Mouse (Mus musculus) limb, embryonic 11.5 days (tissue): ENCODE measurements around the gene Fam169b. TPM values are rescaled to one million over a fixed set of nuclear protein-coding genes. Genes with fewer than 3 reads are reported as not detected.

ENCODE experiments used
- ATAC-seq: fragments of 200-750 bp; cut with Nextera tagmentation; 2 replicates; pipeline ENCODE4 v1.8.0; 2017; ENCODE audit warnings: low read depth; ENCODE audit not compliant: insufficient number of reproducible peaks, low FRiP score, low TSS enrichment
- DNase-seq: peaks from one replicate; pipeline ENCODE4 v3.0.0-alpha.2; 2015; ENCODE audit warnings: low spot score
- H3K27ac ChIP-seq: fragments of 300-500 bp; sonication (generic); replicated peaks from 2 replicates; pipeline ENCODE4 v1.5.1; 2014; ENCODE audit warnings: low read depth, mild to moderate bottlenecking, low read length
- H3K27me3 ChIP-seq: fragments of 300-500 bp; sonication (generic); 2 replicates; pipeline ENCODE4 v1.6.1; 2014; ENCODE audit warnings: mild to moderate bottlenecking, low read length, mixed read lengths; ENCODE audit not compliant: control insufficient read depth, insufficient read depth
- H3K36me3 ChIP-seq: fragments of 300-500 bp; sonication (generic); 2 replicates; pipeline ENCODE4 v1.6.1; 2014; ENCODE audit warnings: mild to moderate bottlenecking, low read length, moderate library complexity, mixed read lengths; ENCODE audit not compliant: control insufficient read depth, insufficient read depth
- H3K4me1 ChIP-seq: fragments of 300-500 bp; sonication (generic); 2 replicates; pipeline ENCODE4 v1.6.1; 2014; ENCODE audit warnings: low read length, mixed read lengths; ENCODE audit not compliant: control insufficient read depth, insufficient read depth
- H3K4me2 ChIP-seq: fragments of 300-500 bp; sonication (generic); 2 replicates; pipeline ENCODE4 v1.6.1; 2014; ENCODE audit warnings: low read depth, mild to moderate bottlenecking, moderate library complexity; ENCODE audit not compliant: severe bottlenecking
- H3K4me3 ChIP-seq: fragments of 300-500 bp; sonication (generic); 2 replicates; pipeline ENCODE4 v1.5.1; 2014; ENCODE audit warnings: low read depth, low read length
- H3K9ac ChIP-seq: fragments of 300-500 bp; sonication (generic); 2 replicates; pipeline ENCODE4 v1.6.1; 2014; ENCODE audit warnings: mild to moderate bottlenecking, low read length
- H3K9me3 ChIP-seq: fragments of 300-500 bp; sonication (generic); 2 replicates; pipeline ENCODE4 v1.6.1; 2016; ENCODE audit warnings: low read length; ENCODE audit not compliant: control insufficient read depth
- WGBS: fragments of 180-500 bp; shearing (Covaris S2); extraction: QIAGEN DNeasy Blood & Tissue Kit; methylation state at CpG from one replicate; pipeline ENCODE4 v1.1.7; 2014; 5-methylcytosine and 5-hydroxymethylcytosine counted together
- polyA plus RNA-seq: library from polyadenylated mRNA; unstranded; fragments of >200 nt; fragmentation: Nextera tagmentation; extraction: Ambion mirVana; gene quantifications from 2 replicates; pipeline ENCODE4 v1.2.1, GENCODE M21; 2014

Fam169b gene
- polyA plus RNA-seq, 1 experiment from 2014 or later: 2.0 TPM

GRCm38 (mm10) chr7:68257767-68258166 lies 15.9 kb upstream of the Fam169b start:
- Histone ChIP-seq H3K9ac (no peak overlapping the region), H3K9me3 (no peaks in the 10 kb centered on the region), H3K27me3 (no peaks in the 10 kb centered on the region), H3K36me3 (no peaks in the 10 kb centered on the region), H3K4me1 (peaks cover 5% of the 10 kb centered on the region; the same call in 1 of the 2 replicates), H3K4me3 (no peak overlapping the region), H3K4me2 (no peak overlapping the region), H3K27ac (no peak overlapping the region)
- ATAC-seq (no peak), DNase-seq (no peak)
- WGBS: 86% methylated on average over 2 of the region's 2 CpGs

DNA sequence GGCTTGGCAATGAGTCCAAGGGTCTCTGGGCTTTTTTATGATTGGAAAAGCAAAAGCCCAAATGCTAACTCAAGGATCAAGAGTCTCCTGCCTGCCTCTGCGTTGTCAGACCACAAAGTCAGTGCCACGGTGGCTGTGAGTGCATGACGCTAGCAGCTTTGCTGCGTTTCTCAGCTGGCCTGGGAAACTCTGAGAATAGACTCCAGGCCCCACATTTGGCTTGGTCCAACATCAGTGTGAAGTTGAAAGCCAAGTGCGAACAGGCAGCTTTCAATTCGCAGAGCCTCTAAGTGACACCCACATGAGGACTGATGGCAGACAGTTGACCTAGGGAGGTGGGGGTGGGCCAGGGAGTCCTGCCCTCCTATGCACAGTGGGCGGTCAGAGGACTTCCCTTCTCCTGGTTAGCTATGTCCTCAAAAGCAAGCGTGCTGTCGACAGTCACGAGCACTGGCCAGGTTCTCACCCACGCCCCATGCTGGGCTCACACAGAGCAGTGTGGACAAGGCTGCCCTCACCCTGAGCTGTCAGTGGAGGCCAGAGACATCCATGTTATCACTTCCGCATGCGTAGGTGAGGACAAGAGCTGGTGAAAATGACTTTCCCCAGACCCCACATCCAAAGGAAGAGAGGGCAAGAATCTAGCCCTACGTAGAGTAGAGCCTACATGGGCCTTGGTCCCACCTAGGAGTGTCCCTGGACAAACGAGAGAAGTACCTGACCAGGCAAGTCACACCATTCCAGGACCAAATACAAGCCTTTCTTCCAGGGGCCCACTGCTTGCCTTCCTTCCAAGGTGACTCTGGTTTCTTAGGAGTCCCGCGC lies 15.1 kb upstream of the Fam169b start:
- peaks cover 10% of the 10 kb centered on the region for H3K4me1 ChIP-seq
- 71% methylated on average over 17 of the region's 17 CpGs for WGBS
- H3K4me3 ChIP-seq: no peak overlapping the region
- DNase-seq (no peak), ATAC-seq (no peak)
- no peak overlapping the region for H3K4me2 ChIP-seq
- H3K9ac ChIP-seq: no peak overlapping the region
- no peaks in the 10 kb centered on the region for H3K36me3 ChIP-seq
- H3K27ac ChIP-seq: no peak overlapping the region
- no peaks in the 10 kb centered on the region for H3K9me3 ChIP-seq
- no peaks in the 10 kb centered on the region for H3K27me3 ChIP-seq

DNA sequence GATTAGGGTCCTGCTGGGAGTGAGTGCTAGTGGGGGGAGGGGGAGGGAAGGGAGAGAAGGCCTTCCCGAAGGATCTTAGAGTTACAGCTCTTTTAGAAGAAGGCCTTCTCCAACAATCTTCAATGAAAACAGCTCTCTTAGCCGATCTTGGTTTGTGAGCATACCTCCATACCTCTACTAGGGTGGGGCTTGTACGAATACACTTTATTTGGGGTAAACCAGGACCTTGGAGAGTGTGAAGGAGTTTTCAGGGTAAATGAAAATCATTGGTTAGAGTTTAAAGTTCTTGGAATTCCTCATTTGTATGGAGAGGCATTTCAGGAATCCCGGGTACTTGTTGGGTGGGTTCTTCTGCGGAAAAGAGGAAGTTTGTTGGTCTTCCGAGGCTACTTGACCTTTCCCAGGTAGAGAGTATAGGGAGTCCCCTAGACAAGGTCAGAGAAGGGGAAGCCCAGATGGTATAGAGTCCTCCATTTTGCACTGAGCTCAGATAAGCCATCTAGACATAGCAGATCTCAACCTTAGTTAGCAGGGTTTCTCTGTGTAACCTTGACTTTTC lies 14.0 kb upstream of the Fam169b start:
- Histone ChIP-seq H3K36me3 (no peaks in the 10 kb centered on the region), H3K27me3 (no peaks in the 10 kb centered on the region), H3K9ac (no peak overlapping the region), H3K27ac (no peak overlapping the region), H3K4me1 (peaks cover 18% of the 10 kb centered on the region), H3K4me2 (no peak overlapping the region), H3K9me3 (no peaks in the 10 kb centered on the region), H3K4me3 (no peak overlapping the region)
- ATAC-seq (no peak), DNase-seq (no peak)
- WGBS: 83% methylated on average over 6 of the region's 6 CpGs

DNA sequence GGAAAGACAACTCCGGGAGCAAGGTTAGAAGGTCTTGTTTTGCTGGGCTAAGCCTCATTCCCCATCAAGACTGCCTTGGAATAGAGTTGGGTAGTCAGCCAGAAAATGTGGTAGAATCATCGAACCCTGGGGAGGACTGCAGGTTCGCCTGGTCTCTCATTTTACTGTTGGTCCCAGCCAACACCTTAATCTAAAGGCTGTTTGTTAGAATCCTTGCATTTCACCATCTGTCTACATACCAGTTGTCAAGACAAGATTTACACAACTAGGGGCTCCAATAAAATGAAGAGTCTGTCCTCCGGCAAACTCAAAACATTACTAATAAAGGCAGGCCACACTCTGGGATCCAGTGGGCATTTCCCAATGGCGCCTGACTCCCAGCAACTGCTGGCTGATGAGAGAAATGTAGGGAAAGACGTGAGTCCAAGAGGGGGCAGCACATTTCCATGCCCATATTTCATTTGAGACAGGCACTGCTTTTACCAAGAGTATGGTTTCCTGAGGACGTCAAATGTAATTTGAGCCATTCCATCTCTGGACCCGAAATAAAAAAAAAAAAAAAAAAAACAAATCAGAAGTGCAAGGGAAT lies 10.9 kb upstream of the Fam169b start:
- no peak for DNase-seq
- no peak overlapping the region for H3K4me3 ChIP-seq
- H3K4me1 ChIP-seq: peaks cover 29% of the 10 kb centered on the region
- no peak overlapping the region for H3K4me2 ChIP-seq
- 37% methylated on average over 8 of the region's 8 CpGs for WGBS
- H3K9ac ChIP-seq: no peak overlapping the region
- no peaks in the 10 kb centered on the region for H3K27me3 ChIP-seq
- no peak for ATAC-seq
- H3K36me3 ChIP-seq: no peaks in the 10 kb centered on the region
- H3K27ac ChIP-seq: no peak overlapping the region
- no peaks in the 10 kb centered on the region for H3K9me3 ChIP-seq

DNA sequence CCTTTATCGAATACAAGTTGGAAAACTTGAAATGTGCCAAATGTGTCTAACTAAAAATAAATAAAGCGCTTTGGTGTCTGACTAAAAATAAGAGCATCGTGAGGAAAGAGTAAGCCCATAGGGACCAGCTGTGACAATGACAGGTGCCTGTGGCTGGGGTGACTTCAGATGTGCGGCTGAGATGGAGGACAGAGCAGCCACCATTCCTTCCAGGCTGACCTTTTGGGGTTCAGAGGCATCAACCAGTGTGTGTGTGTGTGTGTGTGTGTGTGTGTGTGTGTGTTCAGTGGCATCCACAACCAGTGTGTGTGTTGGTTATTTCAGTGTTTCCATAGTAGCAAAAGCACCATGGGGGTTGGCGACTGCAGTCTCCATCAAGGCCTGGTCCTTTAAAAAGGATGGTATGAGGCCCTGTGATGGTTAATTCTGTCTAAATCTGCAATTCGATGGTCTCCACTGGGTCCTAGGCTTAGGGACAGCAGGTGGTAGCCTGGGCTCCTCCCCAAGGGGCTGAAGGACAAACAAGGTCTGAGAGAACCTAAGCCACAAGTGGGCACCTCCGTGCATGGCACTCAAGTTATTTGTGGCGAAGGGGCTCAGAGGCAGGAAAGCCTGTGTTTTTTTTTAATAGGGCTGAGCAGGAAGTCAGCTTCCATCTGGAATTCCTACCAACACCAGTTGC lies 10.2 kb upstream of the Fam169b start:
- Histone ChIP-seq H3K27ac (peak overlapping the region; percentile 79), H3K4me1 (peaks cover 29% of the 10 kb centered on the region), H3K27me3 (no peaks in the 10 kb centered on the region), H3K9ac (peak overlapping the region; percentile 22; the same call in 1 of the 2 replicates), H3K4me3 (peak overlapping the region; percentile 16; the same call in 1 of the 2 replicates), H3K36me3 (no peaks in the 10 kb centered on the region), H3K4me2 (peak overlapping the region; percentile 52), H3K9me3 (no peaks in the 10 kb centered on the region)
- DNase-seq: no peak
- WGBS: 45% methylated on average over 8 of the region's 8 CpGs
- ATAC-seq: no peak

DNA sequence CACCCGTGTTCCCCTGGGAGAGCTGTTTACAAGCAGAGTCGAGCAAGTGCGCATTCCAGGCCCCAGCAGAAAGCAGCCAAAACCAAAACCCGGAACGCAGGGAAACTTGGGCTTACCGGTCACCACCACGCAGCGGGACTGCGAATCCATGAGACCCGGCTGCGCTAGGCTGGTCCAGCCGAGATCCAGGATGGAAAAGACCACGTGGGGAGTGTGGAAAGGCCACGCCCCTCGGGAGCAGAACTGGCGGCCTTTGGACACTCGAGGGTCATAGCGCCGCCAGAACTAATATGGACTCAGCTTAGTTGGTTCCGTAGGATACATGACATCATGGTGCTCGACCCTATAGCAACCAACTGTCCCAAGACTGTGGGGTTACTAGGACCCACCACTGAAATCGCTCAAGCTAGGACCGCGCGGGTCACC lies 9.6 kb upstream of the Fam169b start, which contains the start of gene Pgpep1l:
Gene Pgpep1l, minus strand, starts transcription at position 206 of the 426 bp plus-strand sequence.
- Histone ChIP-seq H3K9ac (peak within 1 kb of the TSS; percentile 22; the same call in 1 of the 2 replicates), H3K9me3 (no peaks in the 10 kb centered on the region), H3K4me3 (peak within 1 kb of the TSS; percentile 16; the same call in 1 of the 2 replicates), H3K36me3 (no peaks in the 10 kb centered on the region), H3K27me3 (no peaks in the 10 kb centered on the region), H3K4me2 (peak within 1 kb of the TSS; percentile 52), H3K27ac (peak within 1 kb of the TSS; percentile 79), H3K4me1 (peaks cover 29% of the 10 kb centered on the region)
- 5% methylated on average over 25 of the region's 25 CpGs for WGBS
- DNase-seq (peak; percentile 83), ATAC-seq (peak; percentile 73)

- no peak overlapping the region for H3K27ac ChIP-seq
- no peak overlapping the region for H3K9ac ChIP-seq
- H3K4me3 ChIP-seq: peak overlapping the region; percentile 16; the same call in 1 of the 2 replicates
- no peak for DNase-seq
- H3K4me2 ChIP-seq: peak overlapping the region; percentile 52
- H3K27me3 ChIP-seq: no peaks in the 10 kb centered on the region
- ATAC-seq: no peak
- peaks cover 29% of the 10 kb centered on the region for H3K4me1 ChIP-seq
- H3K9me3 ChIP-seq: no peaks in the 10 kb centered on the region
- 18% methylated on average over 14 of the region's 14 CpGs for WGBS
- H3K36me3 ChIP-seq: no peaks in the 10 kb centered on the region
These were observed 9.1 kb upstream of the Fam169b start for GRCm38 (mm10) chr7:68264531-68264930.

DNA sequence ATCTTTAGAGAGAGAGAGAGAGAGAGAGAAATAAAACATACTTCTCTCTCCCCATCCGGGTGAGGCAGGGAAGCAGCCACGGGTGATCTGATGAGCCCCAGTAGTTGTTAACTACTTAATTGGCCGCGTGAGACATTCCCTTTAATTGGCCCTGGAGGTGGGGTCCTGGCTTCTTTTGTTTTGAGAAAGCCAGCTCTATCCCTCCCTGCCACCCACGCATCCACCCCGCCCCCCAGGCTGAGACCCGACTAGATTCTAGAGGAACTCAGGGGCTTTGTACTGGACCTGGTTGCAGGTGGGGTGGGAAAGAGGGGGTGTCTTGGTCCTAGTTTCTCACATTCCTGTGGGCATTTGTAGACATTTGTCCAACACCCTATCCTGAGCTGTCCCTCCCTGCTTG lies 8.2 kb upstream of the Fam169b start:
- no peak for DNase-seq
- WGBS: 17% methylated on average over 7 of the region's 7 CpGs

More for the DNA sequence above, 8.2 kb upstream of the Fam169b start:
- no peak overlapping the region for H3K4me2 ChIP-seq
- H3K36me3 ChIP-seq: no peaks in the 10 kb centered on the region
- no peaks in the 10 kb centered on the region for H3K27me3 ChIP-seq
- no peak overlapping the region for H3K4me3 ChIP-seq
- H3K27ac ChIP-seq: no peak overlapping the region
- no peak for ATAC-seq
- no peak overlapping the region for H3K9ac ChIP-seq
- peaks cover 29% of the 10 kb centered on the region for H3K4me1 ChIP-seq
- H3K9me3 ChIP-seq: no peaks in the 10 kb centered on the region
